Mouse (Mus musculus) hindlimb bud, embryonic 11.5 days (tissue): ENCODE results near the gene Creb1.
"Not testable (repeated sequence)": the region's sequence is repeated elsewhere in the genome, so short reads cannot be mapped to it uniquely, and the experiment has no call there.

Experiments
- DNase-seq: peaks from one replicate; pipeline ENCODE4 v3.0.0-alpha.2; 2012; ENCODE audit warnings: low read depth, low spot score; ENCODE audit errors: extremely low spot score

The Creb1 gene

DNA sequence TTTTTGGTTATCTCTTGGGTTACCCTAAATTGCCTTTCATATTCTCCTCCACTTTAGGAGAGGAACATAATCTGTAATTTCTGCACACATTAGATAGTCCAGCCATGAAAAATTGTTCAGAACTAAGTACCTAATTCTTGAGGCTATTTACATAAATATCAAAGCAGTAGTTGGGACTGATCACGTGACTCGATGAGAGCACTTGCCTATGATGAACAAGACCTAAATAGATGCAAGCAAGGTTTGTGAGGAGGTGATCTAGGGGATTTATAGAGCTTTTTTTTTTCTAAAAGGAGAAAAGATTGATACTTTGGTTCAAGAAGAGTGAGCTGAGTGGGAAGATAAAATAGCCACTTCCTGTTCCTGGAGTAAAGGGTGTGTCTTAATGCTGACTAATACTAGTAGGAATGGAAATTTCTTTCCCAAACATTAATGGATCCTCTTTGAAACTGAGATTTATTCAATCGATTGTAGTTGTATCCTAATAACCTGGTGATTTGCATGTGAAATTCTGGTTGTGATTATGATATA is 6.5 kb downstream of the Creb1 start:
- no peak for DNase-seq

DNA sequence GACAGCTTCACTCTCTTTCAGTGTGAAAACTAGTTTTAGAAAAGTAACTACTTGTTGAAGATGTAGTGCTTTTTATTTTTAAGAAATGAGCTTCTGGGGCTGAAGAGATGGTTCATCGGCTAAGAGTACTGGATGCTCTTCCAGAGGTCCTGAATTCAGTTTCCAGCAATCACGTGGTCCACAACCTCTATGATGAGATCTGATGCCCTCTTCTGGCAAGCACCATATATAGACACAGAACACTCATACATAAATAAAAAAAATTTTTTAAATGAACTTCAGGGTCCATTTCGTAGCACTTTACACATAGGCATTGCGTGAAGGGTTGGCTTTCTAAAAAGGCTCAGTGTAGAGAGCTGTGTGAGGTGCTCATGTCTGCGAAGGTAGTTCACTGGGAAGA is 11.3 kb downstream of the Creb1 start:
- DNase-seq, result no peak

GRCm38 (mm10) chr1:64546070-64546469 is 13.6 kb downstream of the Creb1 start:
- DNase-seq, result no peak

GRCm38 (mm10) chr1:64549380-64549779 is 16.9 kb downstream of the Creb1 start:
- DNase-seq, result no peak

DNA sequence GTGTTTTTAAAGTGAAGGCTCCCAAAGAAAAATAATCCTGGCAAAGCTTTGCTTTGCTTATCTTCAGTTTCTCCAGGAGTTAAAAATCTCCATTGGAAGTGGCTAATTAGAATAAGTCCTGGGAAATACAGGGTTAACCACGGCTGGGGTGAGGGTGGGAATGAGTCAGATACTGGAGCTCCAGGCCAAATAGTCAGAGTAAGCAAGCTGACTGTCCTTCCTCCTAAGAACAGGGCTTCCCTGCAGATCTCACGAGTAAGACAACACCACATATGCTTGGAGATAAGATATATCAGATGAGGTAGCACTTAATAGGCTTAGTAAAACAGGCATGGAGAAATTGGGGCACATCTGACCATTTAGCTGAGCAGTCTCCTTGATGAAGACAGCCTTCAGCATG is 19.5 kb downstream of the Creb1 start:
- DNase-seq, result no peak

- DNase-seq, result no peak
Measured at GRCm38 (mm10) chr1:64560105-64560504, 27.7 kb downstream of the Creb1 start.

DNA sequence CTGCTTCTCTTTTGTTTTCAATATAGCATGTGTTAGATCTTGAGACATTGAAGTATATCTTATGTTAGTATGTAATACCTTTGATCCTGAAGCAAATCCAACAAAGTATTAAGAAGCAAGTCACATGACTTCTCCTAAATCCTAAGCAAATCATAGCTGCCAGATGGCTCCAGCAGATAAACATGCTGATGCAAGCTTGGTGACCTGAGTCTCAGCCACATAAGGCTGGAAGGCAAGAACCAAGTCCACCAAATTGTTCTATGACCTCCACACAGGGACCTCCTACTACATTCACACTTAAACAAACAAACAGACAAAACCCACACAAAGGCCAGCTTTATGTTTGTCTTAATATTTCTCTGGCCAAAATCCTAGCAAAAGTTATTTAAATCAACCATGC is 35.8 kb downstream of the Creb1 start:
- no peak for DNase-seq

DNA sequence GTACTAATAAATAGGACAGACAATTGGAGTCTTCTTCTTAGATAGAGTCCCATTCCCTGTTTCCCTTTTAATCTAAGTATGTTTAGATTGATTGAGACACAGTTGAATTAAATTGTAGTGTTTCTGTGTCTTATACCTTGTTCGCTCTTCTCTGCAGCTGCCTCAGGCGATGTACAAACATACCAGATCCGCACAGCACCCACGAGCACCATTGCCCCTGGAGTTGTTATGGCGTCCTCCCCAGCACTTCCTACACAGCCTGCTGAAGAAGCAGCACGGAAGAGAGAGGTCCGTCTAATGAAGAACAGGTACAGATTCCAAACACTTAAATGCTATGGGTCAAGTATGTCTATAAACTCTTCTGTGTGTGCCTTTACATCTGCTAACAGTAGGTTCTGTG is 43.6 kb downstream of the Creb1 start:
- DNase-seq, result no peak

DNA sequence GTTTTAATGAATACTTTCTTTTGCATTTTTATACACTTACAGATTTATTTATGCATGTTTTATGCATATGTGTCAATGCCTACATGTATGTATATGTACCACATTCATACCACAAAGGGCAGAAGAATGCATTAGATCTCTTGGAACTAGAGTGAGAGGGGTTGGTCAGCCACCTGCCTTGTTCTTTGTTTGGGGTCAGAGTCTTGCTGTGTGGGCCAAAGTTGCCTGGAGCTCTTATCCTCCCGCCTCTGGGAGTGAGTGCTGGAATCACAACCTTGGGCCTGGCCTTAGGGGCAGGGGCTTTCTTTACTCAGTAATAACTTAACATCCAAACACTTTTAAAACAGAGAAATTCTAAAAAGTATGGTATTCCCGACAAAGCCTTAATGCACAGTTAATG is 44.3 kb downstream of the Creb1 start:
- DNase-seq, result no peak

GRCm38 (mm10) chr1:64577911-64578310 is 45.5 kb downstream of the Creb1 start:
- DNase-seq, result not testable (repeated sequence)

- DNase-seq, result no peak
Measured at GRCm38 (mm10) chr1:64578801-64579200, 46.4 kb downstream of the Creb1 start.

DNA sequence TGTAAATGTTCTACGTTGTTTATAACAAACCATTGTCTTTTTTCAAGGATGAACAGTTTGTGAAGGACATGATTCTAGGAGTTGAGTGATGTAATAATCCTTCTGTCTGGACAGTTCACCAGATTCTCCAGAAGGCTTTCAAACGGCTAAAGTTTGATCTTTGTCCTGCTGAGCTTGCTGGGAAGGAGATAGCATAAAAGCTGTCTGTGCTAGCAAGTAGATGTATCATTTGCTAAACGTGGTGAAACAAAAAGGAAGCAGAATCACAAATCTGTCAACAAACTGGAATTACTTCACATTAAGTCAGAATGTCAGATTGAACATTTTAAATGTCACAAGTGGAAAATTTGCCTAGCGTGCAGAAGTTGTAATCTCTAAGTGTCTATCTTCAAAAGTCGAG is 66.5 kb downstream of the Creb1 start:
- DNase-seq, result no peak

DNA sequence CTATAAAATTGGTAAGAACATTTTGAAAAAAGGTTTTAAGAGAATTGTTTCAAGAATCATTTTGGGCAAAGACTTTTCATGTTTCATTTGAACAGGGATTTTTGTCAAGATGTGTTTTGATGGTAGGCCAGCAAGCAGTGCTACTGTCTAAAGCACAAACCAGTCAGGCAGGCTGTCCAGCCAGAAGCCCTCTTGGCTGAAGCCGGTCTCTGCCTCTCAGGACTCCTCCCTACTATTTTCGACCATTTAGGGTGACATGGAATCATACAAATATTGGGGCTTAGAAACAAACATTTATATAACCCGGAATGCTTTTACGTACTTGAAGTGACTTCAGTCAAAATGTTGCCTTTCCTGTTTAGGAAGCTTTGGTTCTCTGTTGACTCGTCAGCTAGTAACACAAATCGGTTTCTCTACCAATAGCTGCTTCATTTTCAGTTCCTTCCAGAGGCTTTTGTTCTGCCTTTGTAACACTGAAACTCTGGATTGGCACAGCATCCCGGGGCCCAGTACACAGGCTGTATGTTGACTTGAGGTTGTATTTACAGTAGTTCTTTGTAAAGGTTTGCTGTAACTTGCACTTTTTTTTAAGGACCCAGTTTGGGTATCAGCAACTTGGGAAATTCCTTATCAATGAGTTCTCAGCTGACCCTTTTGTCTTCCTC is 68.1 kb downstream of the Creb1 start:
- DNase-seq, result no peak

DNA sequence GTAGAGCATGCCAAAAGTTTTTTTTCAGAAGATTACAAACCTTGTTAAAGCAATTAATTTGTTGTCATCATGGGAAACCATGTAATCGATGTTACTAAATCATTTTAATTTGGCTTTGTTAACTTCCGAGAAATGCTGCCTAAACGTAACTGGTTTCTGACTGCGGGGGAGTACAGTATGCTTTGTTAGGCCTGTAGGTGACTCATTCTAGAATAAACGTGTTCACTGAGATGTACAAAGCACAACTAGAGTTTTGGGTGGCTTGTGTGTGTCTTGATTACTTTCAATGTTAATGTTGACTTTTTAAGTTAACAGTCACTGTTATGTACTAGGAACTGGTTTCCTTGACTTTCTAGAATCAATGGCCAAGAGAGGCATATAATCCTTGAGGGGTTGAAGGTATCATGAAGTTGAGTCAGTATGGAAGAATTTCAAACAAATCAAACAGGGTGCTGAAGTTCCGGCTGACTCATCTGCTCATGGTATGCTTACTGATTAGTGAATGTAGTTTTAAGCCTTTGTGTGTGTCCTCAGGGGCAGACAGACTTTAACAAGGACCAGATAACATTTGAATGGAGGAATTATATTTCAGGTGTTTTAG is 68.9 kb downstream of the Creb1 start:
- no peak for DNase-seq

DNA sequence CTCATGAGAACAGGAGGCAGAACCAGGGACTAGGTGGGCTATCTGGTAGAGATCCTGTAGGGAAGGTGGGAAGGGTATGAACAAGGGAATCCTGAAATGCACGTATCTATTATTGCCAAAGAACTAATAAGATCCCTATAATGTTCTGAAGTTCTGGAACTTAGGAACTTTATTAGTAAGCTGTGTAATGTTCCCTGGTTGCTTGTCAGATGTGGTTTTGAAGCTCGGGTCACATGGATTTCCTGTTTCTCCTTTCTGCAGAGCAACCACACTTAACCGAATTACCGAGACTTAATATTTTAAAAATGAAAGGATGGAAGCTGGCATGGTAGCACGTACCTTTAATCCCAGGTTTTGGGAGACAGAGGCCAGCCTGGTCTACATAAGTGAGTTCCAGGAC is 70.9 kb downstream of the Creb1 start:
- no peak for DNase-seq

DNA sequence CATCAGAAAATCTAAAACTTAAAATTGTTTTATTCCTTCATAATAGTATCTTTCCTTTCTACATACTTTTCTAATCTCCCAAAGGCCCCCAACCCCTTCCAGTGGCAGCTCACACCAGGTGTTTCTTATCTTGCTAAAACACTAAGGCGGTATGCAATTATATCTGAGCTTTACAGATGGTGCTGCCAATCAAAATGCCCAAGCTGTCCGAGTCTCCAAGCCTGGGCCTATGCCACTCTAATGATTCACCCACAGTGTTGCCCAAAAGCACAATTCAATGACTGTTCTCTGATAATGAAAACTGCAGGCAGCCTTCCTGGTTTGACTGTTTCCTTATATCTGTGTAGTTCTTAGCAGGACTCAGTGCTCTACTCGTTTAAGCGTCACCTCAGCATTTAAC is 76.7 kb downstream of the Creb1 start:
- no peak for DNase-seq

DNA sequence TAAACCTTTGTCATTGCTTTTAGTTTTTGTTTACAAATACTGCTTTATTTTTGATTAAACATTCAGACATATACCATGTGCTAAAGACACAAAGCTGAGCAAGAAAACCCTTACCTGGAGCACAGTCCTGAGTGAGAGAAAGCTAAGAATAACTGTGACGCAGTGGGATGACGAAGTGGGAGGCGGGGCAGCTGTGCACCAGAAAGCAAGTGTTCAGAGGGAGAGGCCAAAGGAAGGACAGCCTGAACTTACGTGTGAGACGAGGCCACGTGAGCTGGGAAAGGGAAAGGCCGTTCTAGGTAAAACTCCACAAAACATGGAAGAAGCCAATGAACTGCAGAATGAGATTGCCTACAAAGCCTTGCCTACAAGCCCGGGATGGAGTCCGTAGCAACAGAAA is 77.5 kb downstream of the Creb1 start:
- no peak for DNase-seq

GRCm38 (mm10) chr1:64614311-64614710 is 81.9 kb downstream of the Creb1 start:
- no peak for DNase-seq

DNA sequence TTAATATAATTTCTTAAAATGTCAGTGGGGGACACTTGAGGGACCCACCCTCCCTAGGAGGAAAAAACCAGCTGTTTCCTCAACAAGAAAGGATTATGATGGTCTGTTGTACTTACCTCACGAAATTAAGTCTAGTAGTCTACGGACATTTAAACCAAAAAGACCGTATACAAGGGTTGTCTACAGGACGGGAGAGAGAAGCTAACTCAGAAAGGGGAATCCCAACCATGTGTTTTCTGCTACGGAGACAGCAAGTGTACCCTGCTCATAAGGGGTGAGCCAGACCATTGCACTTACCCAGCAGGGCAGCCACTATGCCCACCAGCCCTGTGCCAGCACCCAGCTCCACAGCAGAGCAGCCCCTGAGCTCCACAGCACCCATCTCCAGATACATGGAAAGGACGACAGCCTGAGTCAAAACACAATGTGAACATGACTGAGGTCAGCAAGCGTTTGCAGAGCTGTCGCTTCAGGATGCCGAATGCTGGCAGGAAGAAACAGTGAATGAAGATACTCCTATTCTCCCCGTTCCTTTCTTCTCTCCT is 82.4 kb downstream of the Creb1 start:
- no peak for DNase-seq

GRCm38 (mm10) chr1:64615531-64615991 is 83.1 kb downstream of the Creb1 start:
- no peak for DNase-seq

- DNase-seq, result no peak
Measured at GRCm38 (mm10) chr1:64616076-64616475, 83.6 kb downstream of the Creb1 start.

DNA sequence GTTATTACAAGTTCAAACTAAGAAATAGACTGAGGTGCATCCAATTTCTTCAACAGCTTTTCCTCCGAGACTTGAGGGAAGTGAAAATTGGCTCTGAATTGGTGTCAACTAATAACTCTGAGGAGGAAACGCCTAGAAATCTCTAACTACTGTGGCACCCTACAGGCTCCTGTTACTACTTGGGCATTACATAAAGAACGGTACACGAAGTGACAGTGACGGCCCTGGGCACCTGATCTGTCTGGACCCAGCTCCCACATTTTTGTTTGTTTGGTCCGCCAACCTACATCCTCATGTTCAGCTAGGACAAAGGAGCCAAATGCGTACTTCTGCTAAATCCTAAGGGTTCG is 84.1 kb downstream of the Creb1 start:
- no peak for DNase-seq
